Mouse (Mus musculus) CH12.LX (cell line): Measurements from ENCODE around the gene Zfr2.

Experiments
- CHD2 ChIP-seq: IDR thresholded peaks from 2 replicates; pipeline ENCODE4 v1.6.1; 2011; ENCODE audit warnings: low read length, improper control_type of control experiment
- CTCF ChIP-seq, 2 experiments: IDR thresholded peaks in 1 of 2; conservative IDR thresholded peaks in 1 of 2; 2 replicates each; pipeline ENCODE4 v1.5.1; 2011 to 2012; ENCODE audit warnings: low read depth in 2 of 2, low read length in 2 of 2, improper control_type of control experiment in 1 of 2, inconsistent platforms in 1 of 2, mild to moderate bottlenecking in 1 of 2, moderate library complexity in 1 of 2
- GABPA ChIP-seq: IDR thresholded peaks from 2 replicates; pipeline ENCODE4 v1.6.1; 2012; ENCODE audit warnings: low read depth, low read length, improper control_type of control experiment, inconsistent platforms; ENCODE audit not compliant: insufficient replicate concordance
- HCFC1 ChIP-seq: IDR thresholded peaks from 2 replicates; pipeline ENCODE4 v1.6.1; 2012; ENCODE audit warnings: low read depth, mild to moderate bottlenecking, inconsistent platforms, low read length, improper control_type of control experiment
- POLR2AphosphoS2 ChIP-seq: IDR thresholded peaks from 2 replicates; pipeline ENCODE4 v1.6.1; 2011; ENCODE audit warnings: low read depth, low read length, improper control_type of control experiment
- RAD21 ChIP-seq: IDR thresholded peaks from 2 replicates; pipeline ENCODE4 v1.6.1; 2011; ENCODE audit warnings: low read depth, mild to moderate bottlenecking, low read length, improper control_type of control experiment, moderate library complexity
- TCF12 ChIP-seq: IDR thresholded peaks from 2 replicates; pipeline ENCODE4 v1.6.1; 2014; ENCODE audit warnings: low read depth, mild to moderate bottlenecking, inconsistent platforms, low read length, improper control_type of control experiment
- USF2 ChIP-seq: conservative IDR thresholded peaks from 2 replicates; pipeline ENCODE4 v1.6.1; 2011; ENCODE audit warnings: low read depth, low read length, improper control_type of control experiment
- ZMIZ1 ChIP-seq: IDR thresholded peaks from 2 replicates; pipeline ENCODE4 v1.6.1; 2012; ENCODE audit warnings: low read depth, mild to moderate bottlenecking, inconsistent platforms, low read length, improper control_type of control experiment
- ZNF384 ChIP-seq: IDR thresholded peaks from 2 replicates; pipeline ENCODE4 v1.6.1; 2012; ENCODE audit warnings: low read depth, low read length, improper control_type of control experiment, inconsistent platforms

DNA sequence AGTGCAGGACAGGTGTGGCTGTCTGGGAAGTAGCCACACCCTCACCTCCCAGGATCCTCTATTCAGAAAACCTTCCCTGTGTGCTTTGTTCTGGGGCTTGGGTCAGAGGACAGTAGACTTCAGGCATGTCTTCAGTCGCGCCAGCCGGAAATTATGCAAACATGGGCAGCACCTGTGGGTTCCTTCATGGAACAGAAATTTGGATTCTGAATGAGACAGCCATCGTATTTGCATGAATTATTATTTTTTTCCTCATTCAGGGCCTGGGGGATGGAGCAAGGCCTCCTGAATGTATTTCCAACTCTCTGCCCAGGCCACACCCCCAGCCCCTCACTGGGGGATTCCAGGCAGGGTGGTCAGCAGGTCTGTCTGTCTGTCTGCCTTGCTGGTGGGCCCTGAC lies 28.1 kb downstream of the Zfr2 start:
- no peak; the same call in 1 of the 2 replicates for TF ChIP-seq RAD21
- no peak for TF ChIP-seq GABPA
- peak; percentile 78 for TF ChIP-seq ZNF384
- no peak for TF ChIP-seq POLR2AphosphoS2
- peak; percentile 78; the same call in 1 of the 2 replicates for TF ChIP-seq TCF12
- no peak for TF ChIP-seq USF2
- no peak for TF ChIP-seq CTCF (conservative IDR thresholded peaks at IDR 0.05 in 1 of 2, IDR thresholded peaks at IDR 0.05 in 1 of 2; ENCODE audit: low read depth in 2 of 2, low read length in 2 of 2)
- peak; percentile 29; the same call in 1 of the 2 replicates for TF ChIP-seq HCFC1
- peak; percentile 28; the same call in 1 of the 2 replicates for TF ChIP-seq ZMIZ1
- peak; percentile 73 for TF ChIP-seq CHD2
